Mouse (Mus musculus): Measurements from ENCODE around the gene Dedd. TPM values are rescaled to one million over a fixed set of nuclear protein-coding genes. Genes with fewer than 3 reads are reported as not detected.
A peak's percentile ranks its signal among the peaks of the same experiment; 100 is the strongest.
"Not testable (repeated sequence)": the region's sequence is repeated elsewhere in the genome, so short reads cannot be mapped to it uniquely, and the experiment has no call there.

The Dedd gene
- polyA plus RNA-seq, 1 experiment from 2014 or later = 52.7 TPM

GRCm38 (mm10) chr1:171287136-171288081 lies 41.5 kb upstream of the Dedd start, which contains the start of gene Usp21:
TSS of gene Usp21 (minus strand) at chr1:171287991.
- Histone ChIP-seq H3K4me1 (replicated peaks) (peaks cover 38% of the 10 kb centered on the region), H3K9me3 (no peaks in the 10 kb centered on the region), H3K27me3 (no peaks in the 10 kb centered on the region), H3K9ac (peak within 1 kb of the TSS; percentile 97), H3K4me2 (peak within 1 kb of the TSS; percentile 68), H3K4me3 (peak within 1 kb of the TSS; percentile 88), H3K36me3 (peaks cover 63% of the 10 kb centered on the region), H3K27ac (replicated peaks) (peak within 1 kb of the TSS; percentile 97)
- WGBS = under 1% methylated on average over 49 of the region's 49 CpGs
- peak; percentile 94 for ATAC-seq (ENCODE audit: low read depth)

GRCm38 (mm10) chr1:171288328-171288727 lies 40.6 kb upstream of the Dedd start:
- peak overlapping the region; percentile 68 for H3K4me2 ChIP-seq
- peak overlapping the region; percentile 88 for H3K4me3 ChIP-seq
- no peaks in the 10 kb centered on the region for H3K9me3 ChIP-seq
- WGBS = 61% methylated on average over 4 of the region's 4 CpGs
- H3K4me1 ChIP-seq (replicated peaks) = peaks cover 41% of the 10 kb centered on the region
- 0 out of 2 replicates have a peak overlapping the region, but pooled peaks have one; percentile 97 for H3K9ac ChIP-seq
- no peak for ATAC-seq (ENCODE audit: low read depth)
- peaks cover 54% of the 10 kb centered on the region for H3K36me3 ChIP-seq
- H3K27me3 ChIP-seq = no peaks in the 10 kb centered on the region
- peak overlapping the region; percentile 97 for H3K27ac ChIP-seq (replicated peaks)

GRCm38 (mm10) chr1:171293351-171293750 lies 35.6 kb upstream of the Dedd start:
- no peaks in the 10 kb centered on the region for H3K9me3 ChIP-seq
- peak overlapping the region; percentile 80 for H3K4me2 ChIP-seq
- ATAC-seq (ENCODE audit: low read depth) = no peak
- peaks cover 18% of the 10 kb centered on the region for H3K36me3 ChIP-seq
- H3K4me3 ChIP-seq = peak overlapping the region; percentile 63
- peak overlapping the region; percentile 85 for H3K9ac ChIP-seq
- H3K27me3 ChIP-seq = peaks cover 27% of the 10 kb centered on the region
- H3K4me1 ChIP-seq (replicated peaks) = peaks cover 19% of the 10 kb centered on the region
- 89% methylated on average over 3 of the region's 3 CpGs for WGBS
- no peak overlapping the region for H3K27ac ChIP-seq (replicated peaks)

DNA sequence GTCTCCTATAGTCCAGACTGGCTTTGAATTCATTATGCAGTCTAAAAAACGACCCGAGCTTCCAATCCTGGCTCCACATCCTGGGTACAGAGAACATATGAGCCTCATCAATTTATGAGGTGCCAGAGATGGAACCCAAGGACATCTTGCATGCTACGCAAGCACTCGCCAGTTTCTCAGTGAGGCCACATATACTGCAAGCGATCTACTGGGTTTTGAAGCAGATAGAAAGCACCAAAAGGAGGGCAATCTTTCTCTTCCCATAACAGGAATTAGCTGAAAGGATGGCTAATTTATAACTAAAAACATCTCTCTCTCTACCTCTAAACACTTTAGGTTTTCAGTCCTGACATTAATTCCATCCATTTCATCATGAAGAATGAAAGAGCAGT lies 35.0 kb upstream of the Dedd start:
- Histone ChIP-seq H3K27me3 (peaks cover 33% of the 10 kb centered on the region), H3K27ac (replicated peaks) (peak overlapping the region; percentile 94), H3K4me3 (peak overlapping the region; percentile 63), H3K36me3 (peaks cover 13% of the 10 kb centered on the region), H3K9me3 (no peaks in the 10 kb centered on the region), H3K4me1 (replicated peaks) (peaks cover 14% of the 10 kb centered on the region), H3K4me2 (peak overlapping the region; percentile 80), H3K9ac (peak overlapping the region; percentile 85)
- ATAC-seq (ENCODE audit: low read depth) = no peak
- 39% methylated on average over 5 of the region's 5 CpGs for WGBS

- Histone ChIP-seq H3K9ac (peak within 1 kb of the TSS; percentile 85), H3K36me3 (peaks cover 7% of the 10 kb centered on the region), H3K4me1 (replicated peaks) (peaks cover 14% of the 10 kb centered on the region), H3K4me2 (peak within 1 kb of the TSS; percentile 80), H3K9me3 (no peaks in the 10 kb centered on the region), H3K4me3 (peak within 1 kb of the TSS; percentile 63), H3K27ac (replicated peaks) (peak within 1 kb of the TSS; percentile 94), H3K27me3 (peaks cover 34% of the 10 kb centered on the region)
- peak; percentile 84 for ATAC-seq (ENCODE audit: low read depth)
- WGBS = under 1% methylated on average over 42 of the region's 42 CpGs
These were observed 34.5 kb upstream of the Dedd start, which contains the start of gene Ufc1 for GRCm38 (mm10) chr1:171294298-171295062. TSS of gene Ufc1 (minus strand) at chr1:171295024.

DNA sequence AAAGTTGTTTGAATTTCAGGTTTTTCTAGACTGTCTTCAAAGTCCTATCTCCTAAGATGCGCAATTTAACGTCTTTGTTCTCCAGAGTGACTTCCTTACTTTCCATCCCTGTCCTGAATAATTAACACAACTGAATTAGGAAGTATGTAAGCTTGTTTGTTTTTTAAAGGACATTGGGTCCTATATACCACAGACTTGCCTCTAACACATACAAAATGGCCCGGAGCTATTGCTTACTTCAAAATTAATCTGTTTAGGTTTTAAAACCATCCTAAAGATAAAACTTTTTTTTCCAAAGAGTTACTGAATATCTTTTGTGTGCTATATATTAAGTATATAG lies 33.9 kb upstream of the Dedd start:
- Histone ChIP-seq H3K4me1 (replicated peaks) (peaks cover 14% of the 10 kb centered on the region), H3K36me3 (peaks cover 1% of the 10 kb centered on the region), H3K9ac (peak overlapping the region; percentile 85), H3K4me2 (peak overlapping the region; percentile 54), H3K27ac (replicated peaks) (peak overlapping the region; percentile 94), H3K4me3 (peak overlapping the region; percentile 63), H3K27me3 (peaks cover 36% of the 10 kb centered on the region), H3K9me3 (no peaks in the 10 kb centered on the region)
- 21% methylated on average over 3 of the region's 3 CpGs for WGBS
- ATAC-seq (ENCODE audit: low read depth) = peak; percentile 19; the same call in 1 of the 2 replicates

- Histone ChIP-seq H3K27me3 (peaks cover 39% of the 10 kb centered on the region), H3K9ac (no peak overlapping the region), H3K4me1 (replicated peaks) (peaks cover 12% of the 10 kb centered on the region), H3K9me3 (no peaks in the 10 kb centered on the region), H3K36me3 (no peaks in the 10 kb centered on the region), H3K27ac (replicated peaks) (no peak overlapping the region), H3K4me3 (no peak overlapping the region), H3K4me2 (no peak overlapping the region)
- 75% methylated on average over 3 of the region's 3 CpGs for WGBS
- ATAC-seq (ENCODE audit: low read depth) = no peak
These were observed 30.7 kb upstream of the Dedd start for GRCm38 (mm10) chr1:171298226-171298625.

- H3K4me1 ChIP-seq (replicated peaks); H3K9ac ChIP-seq; H3K4me3 ChIP-seq; H3K36me3 ChIP-seq; H3K27me3 ChIP-seq; H3K9me3 ChIP-seq; H3K27ac ChIP-seq (replicated peaks); ATAC-seq (ENCODE audit: low read depth); H3K4me2 ChIP-seq: not testable (repeated sequence)
- WGBS = 73% methylated on average over 5 of the region's 5 CpGs
These were observed 22.8 kb upstream of the Dedd start for GRCm38 (mm10) chr1:171306157-171306556.

DNA sequence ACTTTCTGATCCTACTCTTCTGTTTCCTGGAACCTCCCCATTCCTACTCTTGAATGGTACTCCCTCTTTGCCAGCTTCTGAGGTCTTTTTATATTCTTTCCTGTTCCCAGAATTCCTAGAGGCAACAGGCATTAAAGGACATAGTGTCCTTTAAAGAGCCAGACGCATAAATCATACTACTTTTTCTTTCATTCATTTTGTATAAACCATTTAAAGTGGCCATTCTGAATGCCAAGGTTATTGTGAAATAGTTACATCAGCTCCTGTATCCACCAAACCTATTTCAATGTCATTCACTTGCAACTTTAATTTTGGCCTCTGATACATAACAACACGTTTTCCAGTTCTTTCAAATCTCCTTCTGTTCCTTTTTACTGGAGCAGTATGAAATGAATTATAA lies 19.6 kb upstream of the Dedd start:
- Histone ChIP-seq H3K27me3 (no peaks in the 10 kb centered on the region), H3K4me2 (no peak overlapping the region), H3K36me3 (no peaks in the 10 kb centered on the region), H3K9ac (no peak overlapping the region), H3K9me3 (no peaks in the 10 kb centered on the region), H3K27ac (replicated peaks) (no peak overlapping the region), H3K4me1 (replicated peaks) (no peaks in the 10 kb centered on the region), H3K4me3 (no peak overlapping the region)
- WGBS = 73% methylated on average over 2 of the region's 2 CpGs
- ATAC-seq (ENCODE audit: low read depth) = no peak

DNA sequence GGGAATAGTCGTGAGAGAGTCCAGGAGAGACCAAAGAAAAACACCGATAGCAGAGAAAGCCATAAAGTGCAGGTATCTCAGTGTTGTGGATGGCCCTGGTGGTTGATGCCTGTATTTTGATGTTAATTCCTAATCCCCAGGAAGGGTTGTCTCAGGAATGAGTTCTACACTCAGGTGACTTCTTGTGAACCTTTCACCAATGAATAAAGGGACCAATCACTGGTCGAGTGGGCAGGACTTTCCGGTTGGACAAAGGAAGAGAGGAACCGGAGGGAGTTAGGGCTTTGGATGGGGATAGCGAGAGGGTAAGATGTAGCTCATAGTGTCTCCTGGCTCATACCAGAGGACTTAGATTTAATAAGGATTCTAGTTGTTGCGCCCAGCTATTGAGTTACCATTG lies 9.2 kb upstream of the Dedd start:
- no peak overlapping the region for H3K4me2 ChIP-seq
- 17% methylated on average over 7 of the region's 7 CpGs for WGBS

DNA sequence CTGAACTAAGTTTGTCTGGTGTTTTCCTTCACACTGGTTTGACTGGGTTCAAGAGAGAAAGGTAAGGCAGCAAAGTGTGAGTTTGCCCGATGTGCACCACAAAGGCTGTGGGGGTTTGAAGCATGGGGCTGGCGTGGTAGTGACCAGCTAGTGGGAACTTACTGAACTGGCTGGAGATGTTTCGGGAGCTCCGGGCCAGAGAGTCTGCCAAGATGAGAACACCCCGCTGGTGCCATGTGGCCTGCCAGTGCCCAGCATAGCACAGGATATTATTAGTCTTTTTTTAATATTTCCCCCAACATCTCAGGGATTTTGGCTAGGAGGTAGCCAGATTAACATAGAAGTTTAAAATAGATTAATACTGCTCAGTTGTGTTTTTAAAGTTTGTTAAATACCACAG lies 8.8 kb upstream of the Dedd start:
- Histone ChIP-seq H3K9ac (no peak overlapping the region), H3K27me3 (no peaks in the 10 kb centered on the region), H3K9me3 (no peaks in the 10 kb centered on the region), H3K27ac (replicated peaks) (no peak overlapping the region), H3K36me3 (no peaks in the 10 kb centered on the region), H3K4me3 (no peak overlapping the region), H3K4me1 (replicated peaks) (no peaks in the 10 kb centered on the region), H3K4me2 (no peak overlapping the region)
- 9% methylated on average over 5 of the region's 5 CpGs for WGBS
- ATAC-seq (ENCODE audit: low read depth) = no peak

More for the DNA sequence above, 9.2 kb upstream of the Dedd start:
- H3K4me1 ChIP-seq (replicated peaks) = no peaks in the 10 kb centered on the region
- H3K36me3 ChIP-seq = no peaks in the 10 kb centered on the region
- H3K9me3 ChIP-seq = no peaks in the 10 kb centered on the region
- H3K27me3 ChIP-seq = no peaks in the 10 kb centered on the region
- H3K27ac ChIP-seq (replicated peaks) = no peak overlapping the region
- no peak overlapping the region for H3K4me3 ChIP-seq
- no peak overlapping the region for H3K9ac ChIP-seq
- ATAC-seq (ENCODE audit: low read depth) = no peak

DNA sequence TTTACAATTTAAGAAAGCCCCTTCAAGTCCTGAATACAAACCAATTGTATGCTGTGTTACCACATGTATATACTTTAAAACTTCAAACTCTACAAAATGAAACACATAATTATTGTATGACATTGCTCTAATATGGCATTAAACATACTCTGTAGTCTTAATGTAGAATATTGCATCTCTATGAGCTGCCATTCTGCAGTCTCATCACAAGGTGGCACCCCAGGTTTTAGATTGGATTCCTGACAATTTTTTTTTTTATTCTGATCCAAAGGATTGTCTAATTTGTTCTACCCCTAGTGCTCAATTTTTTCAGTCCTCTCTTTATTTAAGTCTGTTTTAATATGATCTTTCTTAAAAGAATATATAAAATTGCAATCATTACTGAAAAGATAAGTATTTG lies 7.5 kb upstream of the Dedd start:
- no peak overlapping the region for H3K4me2 ChIP-seq
- H3K4me1 ChIP-seq (replicated peaks) = peaks cover 10% of the 10 kb centered on the region
- H3K27ac ChIP-seq (replicated peaks) = no peak overlapping the region
- no peaks in the 10 kb centered on the region for H3K9me3 ChIP-seq
- ATAC-seq (ENCODE audit: low read depth) = no peak
- H3K4me3 ChIP-seq = no peak overlapping the region
- H3K36me3 ChIP-seq = no peaks in the 10 kb centered on the region
- H3K27me3 ChIP-seq = no peaks in the 10 kb centered on the region
- H3K9ac ChIP-seq = no peak overlapping the region
